Comparison of ENCODE assay signal across 8 mouse cellular contexts in genomic region chr9:21030781-21031250, GRCm38 (mm10). TPM values are rescaled to one million over a fixed set of nuclear protein-coding genes. Genes with fewer than 3 reads are reported as not detected.
DNase-seq lines count a peak whose midpoint lies in the region; ATAC-seq lines count a peak whose summit lies in the region.

No protein-coding gene starts in this region.

- no peaks in the 10 kb centered on the region for H3K9me3 ChIP-seq in hindbrain, embryonic 13.5 days

- H3K9ac ChIP-seq in hindbrain, embryonic 13.5 days, result peak overlapping the region; percentile 75; the same call in 1 of the 2 replicates

- H3K36me3 ChIP-seq in hindbrain, embryonic 13.5 days, result no peaks in the 10 kb centered on the region

- ATAC-seq in hindbrain, embryonic 13.5 days (ENCODE audit: low FRiP score), result 0 out of 2 replicates have a peak, but pooled peaks have one; percentile 41

- H3K4me2 ChIP-seq in hindbrain, embryonic 13.5 days, result peak overlapping the region; percentile 94

- H3K27me3 ChIP-seq in hindbrain, embryonic 13.5 days, result peaks cover 99% of the 10 kb centered on the region

- peak overlapping the region; percentile 53 for H3K4me3 ChIP-seq in hindbrain, embryonic 13.5 days

- peaks cover 60% of the 10 kb centered on the region for H3K4me1 ChIP-seq in hindbrain, embryonic 13.5 days (replicated peaks)

- H3K27ac ChIP-seq in hindbrain, embryonic 13.5 days, result no peak overlapping the region

- DNase-seq in T-cell, adult 2 months (ENCODE audit: low spot score), result peak; percentile 91
- DNase-seq in cerebellum, postnatal 14 days, result peak; percentile 83 to 91
- DNase-seq in frontal cortex, postnatal 14 days (ENCODE audit: low spot score in 2 of 2), result peak; percentile 77 to 79
- DNase-seq in layer of hippocampus, postnatal 14 days (ENCODE audit: low spot score in 2 of 2), result peak; percentile 79 to 89
- DNase-seq in lung, postnatal 10 days, result peak; percentile 96
- DNase-seq in ovary, postnatal 14 days (ENCODE audit: low spot score), result peak; percentile 69
- DNase-seq in thymus, postnatal 14 days, result peak; percentile 92

- WGBS in hindbrain, embryonic 13.5 days, result under 1% methylated on average over 13 of the region's 13 CpGs

RNA-seq across cellular contexts. Expression of gene Icam5, which starts 1.1 kb away (rescaled TPM):
- polyA plus RNA-seq in hindbrain, embryonic 13.5 days (2015; fragmentation: Nextera tagmentation; extraction: Ambion mirVana), result 0.58 and 0.80 TPM in 2 replicates
- 100 to 1,000 TPM; 337 to 341 TPM for total RNA-seq in layer of hippocampus, postnatal 14 days (2021)

RNA-seq across cellular contexts. Expression of gene Icam4, which starts 1.6 kb away (rescaled TPM):
- 0.21 TPM in 1 of 2 replicates, not detected in the other for polyA plus RNA-seq in hindbrain, embryonic 13.5 days (2015; fragmentation: Nextera tagmentation; extraction: Ambion mirVana)
- under 1 TPM; 0.41 to 0.44 TPM for total RNA-seq in layer of hippocampus, postnatal 14 days (2021)

RNA-seq across cellular contexts. Expression of gene Icam1, which starts 15.0 kb away (rescaled TPM):
- 3.4 and 4.4 TPM in 2 replicates for polyA plus RNA-seq in hindbrain, embryonic 13.5 days (2015; fragmentation: Nextera tagmentation; extraction: Ambion mirVana)
- 1 to 10 TPM; 2.9 to 3.2 TPM for total RNA-seq in layer of hippocampus, postnatal 14 days (2021)

RNA-seq across cellular contexts. Expression of gene Mrpl4, which starts 28.3 kb away (rescaled TPM):
- 98.2 and 104 TPM in 2 replicates for polyA plus RNA-seq in hindbrain, embryonic 13.5 days (2015; fragmentation: Nextera tagmentation; extraction: Ambion mirVana)
- total RNA-seq in layer of hippocampus, postnatal 14 days (2021), result 10 to 100 TPM; 60.4 to 62.8 TPM

RNA-seq across cellular contexts. Expression of gene Zglp1, which starts 36.1 kb away (rescaled TPM):
- 0.92 and 1.9 TPM in 2 replicates for polyA plus RNA-seq in hindbrain, embryonic 13.5 days (2015; fragmentation: Nextera tagmentation; extraction: Ambion mirVana)
- total RNA-seq in layer of hippocampus, postnatal 14 days (2021), result 1 to 10 TPM in 1 of 2 experiments, not detected in 1; 2.0 TPM
